In genomic region chr5:65390648-65391644, GRCm38 (mm10) we compare ENCODE assay signal across 7 mouse cellular contexts. TPM values are rescaled to one million over a fixed set of nuclear protein-coding genes. Genes with fewer than 3 reads are reported as not detected.
DNase-seq lines count a peak whose midpoint lies in the region; ATAC-seq lines count a peak whose summit lies in the region.

Gene Rpl9 (minus strand): TSS chr5:65391444.
Gene Lias (plus strand): TSS chr5:65391497.

- peak; percentile 98 for DNase-seq in adrenal gland, adult 2 months
- peak; percentile 98 for DNase-seq in embryo, embryonic 11.5 days (ENCODE audit: low read depth, low spot score)
- DNase-seq in gastrocnemius, postnatal 36 days, result peak; percentile 97 to 99
- DNase-seq in left cerebral cortex, postnatal 25 days (ENCODE audit: low spot score in 2 of 2), result peak; percentile 99
- peak; percentile 98 for DNase-seq in midbrain, embryonic 10.5 days (ENCODE audit: low spot score)
- peak; percentile 99 for DNase-seq in right cerebral cortex, postnatal 4 days

- H3K9me3 ChIP-seq in intestine, embryonic 15.5 days, result no peaks in the 10 kb centered on the region
- H3K9me3 ChIP-seq in midbrain, embryonic 10.5 days (replicated peaks), result no peaks in the 10 kb centered on the region

- WGBS in intestine, embryonic 15.5 days, result under 1% methylated on average over 83 of the region's 83 CpGs
- under 1% methylated on average over 83 of the region's 83 CpGs for WGBS in midbrain, embryonic 10.5 days

- H3K9ac ChIP-seq in intestine, embryonic 15.5 days, result peak within 1 kb of the TSS; percentile 97

- peak within 1 kb of the TSS; percentile 97 for H3K4me3 ChIP-seq in intestine, embryonic 15.5 days (replicated peaks)
- H3K4me3 ChIP-seq in midbrain, embryonic 10.5 days, result peak within 1 kb of the TSS; percentile 87

- no peaks in the 10 kb centered on the region for H3K27me3 ChIP-seq in intestine, embryonic 15.5 days (replicated peaks)
- H3K27me3 ChIP-seq in midbrain, embryonic 10.5 days (ENCODE audit: low read depth, poor library complexity, severe bottlenecking), result no peaks in the 10 kb centered on the region

- peaks cover 9% of the 10 kb centered on the region; the same call in 1 of the 2 replicates for H3K4me1 ChIP-seq in intestine, embryonic 15.5 days (replicated peaks)
- H3K4me1 ChIP-seq in midbrain, embryonic 10.5 days, result peaks cover 23% of the 10 kb centered on the region

- intact Hi-C loops in gastrocnemius, postnatal 36 days (cut with DNase I), result loop anchor here (2.0 to 10.0 kb wide), 2 partner anchors 56 to 386 kb away; partner anchors contain the start of gene Rfc1
- intact Hi-C loops in left cerebral cortex, postnatal 25 days (cut with DNase I), result loop anchor here (1.0 to 10.0 kb wide), 2 partner anchors 56 to 374 kb away; partner anchors contain the start of genes N4bp2 and Rfc1

- peaks cover 19% of the 10 kb centered on the region; the same call in 1 of the 2 replicates for H3K36me3 ChIP-seq in intestine, embryonic 15.5 days
- H3K36me3 ChIP-seq in midbrain, embryonic 10.5 days, result peaks cover 58% of the 10 kb centered on the region

- H3K4me2 ChIP-seq in intestine, embryonic 15.5 days (replicated peaks), result peak within 1 kb of the TSS; percentile 73

- ATAC-seq in intestine, embryonic 15.5 days, result peak; percentile 97

- H3K27ac ChIP-seq in intestine, embryonic 15.5 days, result peak within 1 kb of the TSS; percentile 91
- H3K27ac ChIP-seq in midbrain, embryonic 10.5 days (replicated peaks), result peak within 1 kb of the TSS; percentile 99

RNA-seq across cellular contexts. Expression of gene Rpl9, which starts in this region (rescaled TPM):
- 1,000 to 10,000 TPM in 1 of 2 experiments, 100 to 1,000 TPM in 1; 692 to 1,124 TPM for total RNA-seq in adrenal gland, adult 2 months (2021)
- 22.2 and 28.6 TPM in 2 replicates for polyA plus RNA-seq in adrenal gland, adult 2 months (2012; rRNA removed)
- total RNA-seq in gastrocnemius, postnatal 36 days (2021), result 100 to 1,000 TPM; 421 to 512 TPM
- 1,022 and 1,026 TPM in 2 replicates for polyA plus RNA-seq in intestine, embryonic 15.5 days (2015; fragmentation: Nextera tagmentation; extraction: Ambion mirVana)
- total RNA-seq in left cerebral cortex, postnatal 25 days (2021), result 100 to 1,000 TPM; 655 to 668 TPM
- polyA plus RNA-seq in midbrain, embryonic 10.5 days (2016; fragmentation: Nextera tagmentation; extraction: Ambion mirVana), result 851 and 959 TPM in 2 replicates

RNA-seq across cellular contexts. Expression of gene Lias, which starts in this region (rescaled TPM):
- 10 to 100 TPM; 46.0 to 62.3 TPM for total RNA-seq in adrenal gland, adult 2 months (2021)
- 4.9 and 5.2 TPM in 2 replicates for polyA plus RNA-seq in adrenal gland, adult 2 months (2012; rRNA removed)
- total RNA-seq in gastrocnemius, postnatal 36 days (2021), result 10 to 100 TPM; 42.3 to 44.5 TPM
- 51.8 and 58.1 TPM in 2 replicates for polyA plus RNA-seq in intestine, embryonic 15.5 days (2015; fragmentation: Nextera tagmentation; extraction: Ambion mirVana)
- 10 to 100 TPM; 33.3 to 33.4 TPM for total RNA-seq in left cerebral cortex, postnatal 25 days (2021)
- polyA plus RNA-seq in midbrain, embryonic 10.5 days (2016; fragmentation: Nextera tagmentation; extraction: Ambion mirVana), result 68.0 and 74.1 TPM in 2 replicates

Comparison
In these comparisons a context has a peak if more than half of its experiments do, and no peak if none do; other contexts are left out.
1. Peak in every context shown above with its lines: DNase-seq, ATAC-seq, H3K4me3 ChIP-seq and H3K27ac ChIP-seq.
2. RNA of gene Rpl9 (polyA plus RNA-seq): 1,022 to 1,026 TPM in intestine, embryonic 15.5 days and 851 to 959 TPM in midbrain, embryonic 10.5 days; 22.2 to 28.6 TPM in adrenal gland, adult 2 months; every median in the first group is over 10 times any median in the second.